Mouse (Mus musculus): Measurements from ENCODE around the gene Scg3.

- TF ChIP-seq USF1 (IDR thresholded peaks at IDR 0.05; ENCODE audit: low read depth, low read length) (no peak), POLR2A (IDR thresholded peaks at IDR 0.05; ENCODE audit: low read depth, low read length) (no peak), MEF2A (IDR thresholded peaks at IDR 0.05; ENCODE audit: borderline replicate concordance, low read depth, low read length) (no peak), CTCF (conservative IDR thresholded peaks at IDR 0.05 in 1 of 2, IDR thresholded peaks at IDR 0.05 in 1 of 2; ENCODE audit: low read depth in 2 of 2, low read length in 2 of 2) (no peak), GABPA (IDR thresholded peaks at IDR 0.05; ENCODE audit: insufficient replicate concordance, low read depth, low read length) (no peak), E2F4 (IDR thresholded peaks at IDR 0.05; ENCODE audit: insufficient replicate concordance, low read depth, low read length) (no peak), TBP (conservative IDR thresholded peaks at IDR 0.05; ENCODE audit: low read depth, low read length) (no peak), NELFE (IDR thresholded peaks at IDR 0.05; ENCODE audit: low read depth, low read length) (no peak)
Observed at GRCm38 (mm10) chr9:75609505-75609904, 74.4 kb downstream of the Scg3 start.

Measured in CH12.LX (cell line).